Mouse (Mus musculus): Measurements from ENCODE around the gene Mob2. TPM values are rescaled to one million over a fixed set of nuclear protein-coding genes. Genes with fewer than 3 reads are reported as not detected.

Mob2 gene
- total RNA-seq, 2 experiments from 2014 or later: 34.6 to 37.5 TPM

DNA sequence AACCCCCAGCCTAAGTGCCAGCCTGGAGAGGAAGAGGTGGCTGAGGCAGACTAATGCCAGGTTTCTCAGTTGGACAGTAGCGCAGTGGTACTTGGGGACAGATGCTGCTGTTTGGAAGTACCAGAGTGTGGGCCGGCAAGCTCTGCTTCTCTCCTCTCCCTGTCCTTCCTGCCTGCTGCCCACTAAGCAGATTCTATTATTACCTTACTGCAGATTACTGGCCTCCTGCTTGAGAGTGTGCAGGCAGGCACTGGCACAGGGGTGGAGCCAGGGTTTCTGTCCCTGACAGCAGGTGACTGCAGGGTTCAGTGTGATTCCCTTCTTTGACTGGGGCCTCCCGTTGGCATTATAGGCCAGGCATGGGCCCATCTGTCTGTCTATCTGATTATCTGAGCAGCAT, 99.4 kb downstream of the Mob2 start:
- intact Hi-C loops (cut with DNase I): no loop called here
- peak; percentile 61 to 68 for DNase-seq (ENCODE audit: low spot score in 2 of 2)

DNA sequence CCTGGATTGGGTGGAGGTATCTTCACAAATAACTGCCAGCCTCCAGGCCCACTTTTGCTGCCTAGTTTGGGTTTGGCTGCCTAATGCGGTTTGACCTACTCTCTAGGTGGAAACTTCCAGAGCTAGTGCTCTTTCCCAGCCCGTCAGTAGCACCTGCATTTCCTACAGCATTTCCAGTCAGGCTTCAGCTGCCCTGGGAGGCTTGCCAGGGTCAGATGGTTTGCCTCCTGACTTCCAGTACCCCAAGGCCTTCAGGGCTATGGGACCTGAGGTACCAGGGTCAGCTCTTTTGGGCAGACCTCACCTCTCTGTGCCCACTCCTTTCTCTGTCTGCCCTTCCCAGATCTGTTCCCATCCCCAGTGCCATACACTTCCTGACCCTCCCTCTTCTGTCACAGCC, 99.9 kb downstream of the Mob2 start:
- no peak for DNase-seq (ENCODE audit: low spot score in 2 of 2)
- intact Hi-C loops (cut with DNase I): no loop called here

DNA sequence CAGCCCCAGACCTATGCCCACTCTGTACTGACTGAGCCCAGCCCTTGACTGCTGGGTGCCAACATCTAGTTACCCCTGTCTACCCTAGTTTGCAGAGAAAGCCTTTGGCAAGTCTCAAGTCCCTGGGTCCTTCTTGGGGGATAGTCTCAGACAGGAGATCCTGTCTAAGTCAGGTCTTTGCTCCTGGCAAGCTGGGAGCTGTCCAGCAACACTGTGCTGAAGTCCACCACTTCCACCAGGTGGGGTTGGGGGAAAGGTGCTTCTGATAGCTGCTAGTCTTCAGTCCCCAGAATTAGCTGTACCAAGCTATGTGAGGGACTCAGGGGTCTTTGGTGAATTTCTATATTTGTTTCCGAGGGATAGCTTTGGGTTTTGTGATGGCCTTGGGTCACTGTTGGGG, 101.7 kb downstream of the Mob2 start:
- no peak for DNase-seq (ENCODE audit: low spot score in 2 of 2)
- intact Hi-C loops (cut with DNase I): no loop called here

Small RNA genes within 50 kb of the gene (microRNA-seq; reads per million reads assigned to microRNA genes)
- 4.1 reads per million, percentile 11 among the genes with 10 or more reads in this experiment for gene Mir3104

Other genes with a start within 250 kb of the Mob2 start
- not detected for gene Muc5b, start 222.0 kb downstream of the Mob2 start, total RNA-seq (2021)
- gene Tollip, start 142.6 kb downstream of the Mob2 start, total RNA-seq (2021): 100 to 1,000 TPM; 131 to 140 TPM
- gene Brsk2, start 111.3 kb downstream of the Mob2 start, total RNA-seq (2021): 100 to 1,000 TPM; 229 to 232 TPM
- 100 to 1,000 TPM; 151 to 163 TPM for gene Dusp8, start 34.8 kb upstream of the Mob2 start, total RNA-seq (2021)
- gene Gm45618, start 59.7 kb upstream of the Mob2 start, total RNA-seq (2021): not detected
- not detected for gene Gm39115, start 75.0 kb upstream of the Mob2 start, total RNA-seq (2021)
- gene Gm45337, start 83.5 kb upstream of the Mob2 start, total RNA-seq (2021): not detected
- not detected for gene Gm29735, start 96.0 kb upstream of the Mob2 start, total RNA-seq (2021)
- not detected for gene Gm4553, start 104.7 kb upstream of the Mob2 start, total RNA-seq (2021)
- not detected for gene Krtap5-2, start 114.9 kb upstream of the Mob2 start, total RNA-seq (2021)
- gene Gm10153, start 129.3 kb upstream of the Mob2 start, total RNA-seq (2021): not detected
- gene Krtap5-3, start 140.3 kb upstream of the Mob2 start, total RNA-seq (2021): not detected
- gene Gm7579, start 150.8 kb upstream of the Mob2 start, total RNA-seq (2021): not detected
- not detected for gene Krtap5-5, start 168.9 kb upstream of the Mob2 start, total RNA-seq (2021)
- not detected for gene Gm40460, start 180.0 kb upstream of the Mob2 start, total RNA-seq (2021)
- gene Gm2431, start 197.3 kb upstream of the Mob2 start, total RNA-seq (2021): not detected
- not detected for gene Gm4559, start 213.3 kb upstream of the Mob2 start, total RNA-seq (2021)
- not detected for gene Krtap5-1, start 236.1 kb upstream of the Mob2 start, total RNA-seq (2021)
- not detected for gene Krtap5-4, start 242.5 kb upstream of the Mob2 start, total RNA-seq (2021)